Mouse (Mus musculus): Measurements from ENCODE around the gene Manbal. TPM values are rescaled to one million over a fixed set of nuclear protein-coding genes. Genes with fewer than 3 reads are reported as not detected.
"Not testable (repeated sequence)": the region's sequence is repeated elsewhere in the genome, so short reads cannot be mapped to it uniquely, and the experiment has no call there.

Gene Manbal
- total and polyA plus RNA-seq, 3 experiments = 31.0 to 87.4 (median 37.6) TPM

GRCm38 (mm10) chr2:157367991-157368390, 597 bp downstream of the Manbal start:
- DNase-seq = no peak

- DNase-seq = no peak
Observed at GRCm38 (mm10) chr2:157371696-157372095, 4.3 kb downstream of the Manbal start.

GRCm38 (mm10) chr2:157373681-157374080, 6.3 kb downstream of the Manbal start:
- DNase-seq = no peak

- no peak for DNase-seq
Observed at GRCm38 (mm10) chr2:157375051-157375450, 7.7 kb downstream of the Manbal start.

- peak; percentile 14 for DNase-seq
Observed at GRCm38 (mm10) chr2:157375794-157376757, 8.7 kb downstream of the Manbal start.

GRCm38 (mm10) chr2:157376995-157377394, 9.6 kb downstream of the Manbal start:
- DNase-seq = no peak

GRCm38 (mm10) chr2:157384836-157385235, 17.4 kb downstream of the Manbal start:
- DNase-seq = no peak

- DNase-seq = not testable (repeated sequence)
Observed at GRCm38 (mm10) chr2:157388901-157389590, 21.7 kb downstream of the Manbal start.

- no peak for DNase-seq
Observed at GRCm38 (mm10) chr2:157389591-157389921, 22.2 kb downstream of the Manbal start.

- no peak for DNase-seq
Observed at GRCm38 (mm10) chr2:157392331-157392730, 24.9 kb downstream of the Manbal start.

GRCm38 (mm10) chr2:157393549-157393948, 26.2 kb downstream of the Manbal start:
- no peak for DNase-seq

- no peak for DNase-seq
Observed at GRCm38 (mm10) chr2:157394868-157395267, 27.5 kb downstream of the Manbal start.

- DNase-seq = no peak
Observed at GRCm38 (mm10) chr2:157395371-157395770, 28.0 kb downstream of the Manbal start.

GRCm38 (mm10) chr2:157395960-157396359, 28.6 kb downstream of the Manbal start:
- DNase-seq = no peak

GRCm38 (mm10) chr2:157397376-157397775, 30.0 kb downstream of the Manbal start:
- DNase-seq = no peak

GRCm38 (mm10) chr2:157398539-157398938, 31.1 kb downstream of the Manbal start:
- no peak for DNase-seq

GRCm38 (mm10) chr2:157399797-157400196, 32.4 kb downstream of the Manbal start:
- no peak for DNase-seq

- no peak for DNase-seq
Observed at GRCm38 (mm10) chr2:157400491-157400890, 33.1 kb downstream of the Manbal start.

- no peak for DNase-seq
Observed at GRCm38 (mm10) chr2:157401261-157401660, 33.9 kb downstream of the Manbal start.

- peak; percentile 63 for DNase-seq
Observed at GRCm38 (mm10) chr2:157407596-157407995, 40.2 kb downstream of the Manbal start.

- no peak for DNase-seq
Observed at GRCm38 (mm10) chr2:157409793-157410533, 42.6 kb downstream of the Manbal start.

- no peak for DNase-seq
Observed at GRCm38 (mm10) chr2:157411151-157411693, 43.8 kb downstream of the Manbal start.
